Mouse (Mus musculus): ENCODE measurements at regions not wholly inside any gene's neighbourhood (a gene's known extent, or its start where the extent isn't known, plus 50 kb on each side); places are given as distances from the start of the nearest gene placed in this dataset.

DNA sequence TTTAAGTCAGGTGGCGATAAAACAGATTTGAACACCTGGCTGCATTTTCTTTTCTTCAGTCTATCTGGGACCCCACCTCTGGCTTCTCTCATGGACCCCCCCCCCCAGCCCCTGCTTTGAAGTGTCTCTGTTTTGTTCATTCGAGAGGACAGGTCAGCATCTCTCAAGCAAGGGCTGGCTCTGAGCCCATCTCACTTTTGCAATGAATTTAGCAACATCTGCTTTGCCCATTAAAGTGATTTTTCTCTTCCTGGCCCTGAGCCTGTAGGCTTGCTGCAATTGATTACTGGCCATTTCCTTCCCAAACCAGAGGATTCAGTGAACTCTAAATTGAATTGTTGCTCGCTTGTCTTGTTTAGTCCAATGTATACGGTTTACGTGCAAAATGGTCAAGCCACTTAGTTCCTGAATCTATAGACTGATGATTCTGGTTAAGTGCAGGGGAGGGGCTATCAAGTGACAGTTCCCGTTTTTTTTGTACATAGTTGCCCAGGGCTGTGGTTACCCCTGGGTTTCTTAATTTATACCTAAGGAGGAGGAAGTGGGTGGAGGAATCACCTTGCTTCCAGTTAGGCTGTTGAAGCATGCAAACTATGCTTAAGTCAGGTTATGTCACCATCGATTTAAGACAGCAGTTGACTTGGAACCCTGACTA lies 146.3 kb downstream of the Pten start:
- TF ChIP-seq MAFK (IDR thresholded peaks at IDR 0.05; ENCODE audit: insufficient read depth, low read depth, low read length) (no peak), CHD2 (IDR thresholded peaks at IDR 0.05; ENCODE audit: low read depth, low read length) (no peak), ZNF384 (IDR thresholded peaks at IDR 0.05; ENCODE audit: low read depth, low read length) (no peak), HCFC1 (IDR thresholded peaks at IDR 0.05; ENCODE audit: borderline replicate concordance, insufficient read depth, low read length) (no peak)

All from ES-E14 (cell line).